Mouse (Mus musculus): ENCODE measurements around the gene Skor1.

The Skor1 gene

DNA sequence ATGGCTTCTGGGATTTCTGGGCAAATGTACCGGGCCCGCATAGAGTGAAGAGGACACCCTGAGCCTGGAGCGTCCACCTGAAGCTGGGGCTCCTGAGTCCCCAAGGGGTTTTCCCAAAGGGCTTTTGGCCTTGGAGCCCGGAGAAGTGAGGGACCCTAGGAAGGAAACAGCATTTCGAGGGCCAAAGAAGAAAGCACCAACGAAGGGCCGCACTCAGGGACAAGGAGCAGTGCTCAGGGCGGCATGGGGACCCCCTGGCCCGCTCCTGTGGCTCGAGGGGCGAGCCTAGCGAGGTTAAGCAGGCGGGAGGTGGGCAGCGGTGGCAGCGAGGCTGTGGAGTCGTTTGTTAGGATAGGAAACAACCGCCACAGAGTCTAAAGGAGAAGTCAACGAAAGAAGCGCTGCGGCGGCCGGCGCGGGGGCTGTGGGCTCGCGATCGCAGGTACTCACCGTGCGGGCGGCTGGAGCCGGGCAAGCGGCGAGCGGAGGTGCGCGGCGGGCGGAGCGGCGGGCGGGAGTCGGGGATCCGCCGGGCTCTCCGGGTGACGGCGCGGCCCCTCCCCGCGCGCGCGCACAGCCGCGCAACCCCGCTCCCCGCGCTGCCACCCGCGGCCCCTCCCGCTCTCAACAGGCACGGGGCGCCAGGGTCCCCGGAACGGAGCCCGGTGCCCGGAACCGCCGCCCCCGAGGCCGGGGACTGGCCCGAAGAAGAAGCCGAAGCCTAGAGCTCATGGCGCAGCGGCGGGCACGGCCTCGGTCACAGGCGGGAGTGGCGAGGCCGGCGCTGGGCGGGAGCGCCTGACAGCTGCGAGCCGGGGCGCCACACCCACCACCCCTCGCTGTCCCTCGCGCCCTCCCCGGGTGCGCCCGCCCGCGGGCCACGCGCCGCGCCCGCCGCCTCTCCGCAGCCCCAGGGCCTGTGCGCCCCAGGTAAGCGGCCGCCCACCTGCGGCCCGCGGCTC lies at the start of gene Skor1:
Gene Skor1 (minus strand): TSS at position 552 of the 962 bp plus-strand sequence.
- DNase-seq (ENCODE audit: low spot score in 2 of 2): no peak

DNA sequence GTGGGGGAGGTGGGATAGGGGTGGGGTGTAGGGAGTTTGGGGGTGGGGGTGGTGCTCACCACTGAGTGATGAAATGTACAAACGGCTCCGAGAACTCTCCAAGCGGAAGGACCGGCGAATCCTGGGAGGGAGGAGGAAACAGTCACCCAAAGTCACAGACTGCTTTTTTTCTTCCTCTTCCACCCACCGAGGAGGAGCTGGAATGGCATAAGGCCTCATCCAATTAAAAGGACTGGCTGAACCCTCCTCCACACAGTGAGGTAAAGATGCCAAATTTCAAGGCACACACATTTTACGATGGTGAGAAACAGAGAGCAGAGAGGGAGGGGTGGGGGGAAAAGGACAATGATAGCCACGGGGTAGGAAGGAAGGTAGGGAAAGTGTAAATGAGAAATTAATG lies 48.5 kb upstream of the Skor1 start:
- no peak for DNase-seq (ENCODE audit: low spot score in 2 of 2)

DNA sequence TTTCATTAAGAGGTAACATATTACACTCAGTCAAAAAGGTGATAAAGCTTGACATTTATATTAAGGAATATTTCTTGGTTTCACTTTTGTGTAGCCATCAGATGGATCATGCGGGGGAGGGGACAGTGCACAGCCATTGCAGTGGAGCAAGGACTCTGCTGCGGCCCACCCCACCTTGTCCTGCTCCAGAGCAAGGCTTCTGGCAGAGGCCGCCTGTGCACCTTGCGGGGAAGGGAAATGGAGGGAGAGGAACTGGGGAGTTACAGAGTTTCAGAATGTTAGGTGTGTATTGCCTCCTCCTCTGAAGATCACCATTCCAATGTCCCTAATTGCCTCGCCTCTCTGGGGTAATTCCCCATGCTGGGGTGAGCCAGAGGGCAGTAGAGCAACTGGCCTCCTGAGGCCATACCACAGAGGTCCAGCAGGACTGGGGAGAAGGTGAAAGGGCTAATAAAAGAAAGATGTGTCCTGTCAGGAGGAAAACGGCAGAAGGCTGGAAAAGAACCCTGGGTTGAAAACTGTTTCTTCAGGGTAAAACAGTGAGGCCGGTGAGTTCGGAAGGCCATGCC lies 47.4 kb upstream of the Skor1 start:
- DNase-seq (ENCODE audit: low spot score in 2 of 2): no peak

DNA sequence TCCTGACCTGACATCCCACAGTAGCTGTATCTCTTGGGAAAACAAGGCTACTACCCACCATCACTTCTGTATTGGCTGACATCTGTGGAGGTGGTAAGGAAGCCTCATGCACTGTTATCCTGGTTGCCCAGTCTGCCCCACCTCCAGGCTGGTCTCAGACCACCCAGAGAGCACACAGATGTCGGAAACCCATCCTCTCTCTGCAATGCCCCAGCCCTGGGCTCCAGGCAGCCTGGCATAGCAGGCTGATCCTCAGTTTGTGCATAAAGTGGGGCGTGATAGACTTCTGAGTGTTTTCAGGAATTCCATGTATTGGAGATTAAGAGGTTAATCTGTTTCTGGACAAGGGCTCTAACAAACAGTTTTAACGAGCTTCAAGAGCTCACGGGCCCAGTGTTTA lies 46.8 kb upstream of the Skor1 start:
- DNase-seq (ENCODE audit: low spot score in 2 of 2): no peak

DNA sequence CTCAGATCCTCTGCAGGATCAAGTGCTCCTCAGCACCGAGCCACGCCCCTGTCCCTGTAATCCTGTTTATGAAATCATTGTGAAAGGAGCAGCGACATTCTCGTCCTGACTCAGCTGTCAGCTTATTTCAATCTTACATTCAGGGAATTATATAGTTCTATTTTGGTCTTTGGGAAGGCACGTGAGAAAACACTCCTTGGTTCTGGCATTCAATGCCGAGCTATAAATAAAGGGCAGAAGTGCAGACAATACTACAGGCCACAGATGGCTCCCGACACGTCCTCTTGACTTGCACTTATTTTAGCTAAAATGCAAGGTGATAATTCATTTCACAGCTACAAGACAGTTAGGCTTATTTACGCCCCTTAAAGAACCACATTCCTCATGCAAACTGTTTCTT lies 46.0 kb upstream of the Skor1 start:
- DNase-seq (ENCODE audit: low spot score in 2 of 2): no peak

DNA sequence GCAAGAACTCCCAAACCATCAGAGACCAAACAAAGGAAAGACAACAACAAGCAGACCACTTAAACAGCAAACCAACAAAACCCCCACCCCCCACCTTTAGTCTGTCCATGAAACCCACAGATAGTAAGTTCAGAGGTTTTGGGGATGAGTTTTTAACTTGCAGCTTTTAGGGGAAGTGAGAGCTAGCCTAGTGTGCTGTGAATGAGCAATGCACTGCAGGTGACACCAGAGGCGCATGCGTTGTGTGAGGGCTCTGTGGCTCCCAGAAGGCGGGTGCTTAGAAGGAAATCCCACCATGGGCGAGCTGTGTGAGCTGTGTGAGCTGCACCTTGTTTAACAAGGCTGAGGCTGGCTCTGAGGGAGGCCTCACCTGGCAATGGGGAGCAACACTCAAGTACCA lies 44.0 kb upstream of the Skor1 start:
- DNase-seq (ENCODE audit: low spot score in 2 of 2): no peak

DNA sequence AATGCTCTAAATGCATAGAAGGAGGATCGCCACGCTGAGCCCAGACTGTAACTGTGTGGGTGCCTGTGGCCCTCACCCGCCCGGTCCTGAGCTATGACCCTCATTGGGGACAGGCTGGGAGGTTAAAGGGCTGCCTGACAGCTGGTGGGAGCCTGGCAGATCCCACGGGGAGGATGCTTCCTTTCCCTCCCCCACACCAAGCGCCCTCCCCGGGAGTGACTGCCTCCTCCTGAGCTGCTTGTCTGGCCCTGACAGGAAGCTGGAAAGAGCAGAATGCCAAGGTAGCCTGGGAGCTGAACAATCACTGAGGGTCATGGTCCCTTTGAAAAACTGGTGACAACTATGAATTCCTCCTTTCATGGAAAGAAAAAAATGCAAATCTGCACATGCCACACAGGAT lies 38.5 kb upstream of the Skor1 start:
- DNase-seq (ENCODE audit: low spot score in 2 of 2): no peak

DNA sequence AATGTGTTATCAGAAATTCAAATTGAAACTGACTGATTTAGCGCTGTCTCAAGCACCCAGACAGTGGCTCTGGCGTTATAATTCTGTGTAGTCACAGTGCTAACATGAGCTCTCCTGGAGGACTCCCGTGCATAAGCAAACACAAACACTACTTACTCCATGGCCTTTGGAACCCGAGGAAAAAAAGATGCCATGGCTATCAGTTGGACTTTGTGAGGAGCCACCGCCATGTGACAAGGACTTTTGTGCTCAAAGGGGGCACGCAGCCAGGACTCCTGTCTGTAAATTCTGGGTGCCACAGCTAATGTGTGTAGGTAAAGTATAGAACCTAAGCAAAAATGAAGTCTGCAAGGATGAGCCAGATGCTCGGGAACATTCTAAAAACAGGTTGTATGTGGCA lies 36.5 kb upstream of the Skor1 start:
- no peak for DNase-seq (ENCODE audit: low spot score in 2 of 2)

DNA sequence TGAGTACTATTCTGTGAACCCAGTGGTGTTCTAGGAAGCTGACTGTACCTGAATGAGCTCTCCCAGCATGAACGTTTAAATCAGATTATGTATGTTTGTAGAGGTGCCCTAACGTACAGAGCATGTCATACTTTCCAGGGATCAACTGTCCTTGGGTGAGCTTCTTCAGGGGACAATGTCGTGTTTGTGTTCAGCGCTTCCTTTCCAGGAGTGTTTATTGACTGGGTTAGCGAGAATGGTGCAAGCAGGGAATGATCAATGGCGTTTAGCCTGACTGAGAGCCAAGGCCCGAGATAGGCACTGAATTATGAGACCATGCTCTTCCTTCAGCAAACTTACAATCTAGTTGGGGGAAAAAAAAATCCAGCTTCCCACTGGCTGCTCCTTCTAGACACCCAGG lies 35.1 kb upstream of the Skor1 start:
- DNase-seq (ENCODE audit: low spot score in 2 of 2): no peak

DNA sequence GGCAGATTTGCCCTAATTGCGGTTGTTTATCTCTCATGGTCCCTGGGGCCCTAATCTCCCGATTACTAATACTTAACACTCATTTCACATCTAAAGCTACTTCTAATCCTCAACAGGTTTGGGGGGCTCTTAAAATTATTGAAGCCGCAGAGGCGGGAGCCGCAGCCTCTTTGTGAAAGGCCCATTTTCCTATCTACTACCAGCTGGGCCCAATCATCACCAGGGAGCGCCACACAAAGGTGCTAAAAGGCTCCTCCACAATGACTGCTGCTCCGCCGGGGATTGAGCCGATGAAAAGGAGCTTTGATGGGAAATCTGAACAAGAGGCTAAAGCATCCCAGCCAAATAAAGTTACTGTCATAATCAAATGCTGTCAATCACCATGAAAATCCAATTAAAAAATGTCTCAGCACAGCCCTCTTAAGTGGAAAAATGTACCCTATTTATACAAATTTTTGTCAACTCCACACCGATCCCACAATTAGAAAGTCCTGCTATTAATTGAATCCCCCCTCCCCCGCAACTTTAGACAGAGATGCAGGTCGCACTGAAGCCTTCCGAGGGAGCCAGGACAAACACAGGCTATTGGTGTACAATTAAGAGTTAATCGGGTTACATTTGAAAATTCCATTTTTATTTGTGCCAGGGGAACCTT lies 33.7 kb upstream of the Skor1 start:
- DNase-seq (ENCODE audit: low spot score in 2 of 2): no peak

DNA sequence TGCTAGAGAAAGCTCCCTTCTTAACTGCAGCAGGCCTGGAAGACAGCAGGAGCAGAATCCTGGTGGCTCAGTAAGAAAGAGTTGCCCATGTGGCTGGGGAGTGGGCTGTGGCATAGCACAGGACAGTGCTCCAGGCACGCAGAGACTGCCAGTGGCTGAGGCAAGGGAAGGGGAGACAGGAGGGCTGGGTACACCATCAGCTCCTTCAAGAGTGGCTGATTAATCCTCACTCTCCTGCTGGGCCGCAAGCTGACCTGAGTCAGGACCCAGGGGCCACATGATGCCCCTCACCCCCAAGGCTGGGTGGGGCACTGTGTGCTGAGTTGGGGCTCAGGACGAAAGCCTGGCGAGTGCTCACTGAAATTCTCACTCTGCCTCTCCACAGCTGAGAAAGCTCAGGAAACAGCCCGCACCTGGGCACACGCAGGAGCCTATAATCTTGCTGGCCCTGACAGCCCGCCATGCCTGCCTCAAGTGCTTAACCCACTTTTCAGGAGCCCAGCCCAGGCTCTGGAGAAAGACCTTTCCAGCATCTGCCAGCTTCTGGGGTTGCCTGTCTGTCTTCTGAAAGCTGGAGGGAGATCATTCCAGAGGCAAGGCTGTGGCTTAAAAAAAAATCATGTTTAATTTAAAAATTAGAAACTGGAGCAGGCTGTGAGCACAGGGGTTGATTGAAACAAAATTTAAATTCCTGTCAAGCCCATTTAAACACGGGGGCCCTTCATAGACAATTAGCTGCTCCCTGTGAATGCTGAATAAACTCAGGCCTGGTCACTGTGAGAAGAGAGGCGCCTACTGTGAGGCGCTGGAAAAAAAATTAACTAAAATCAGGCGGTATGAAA lies 32.8 kb upstream of the Skor1 start:
- no peak for DNase-seq (ENCODE audit: low spot score in 2 of 2)

DNA sequence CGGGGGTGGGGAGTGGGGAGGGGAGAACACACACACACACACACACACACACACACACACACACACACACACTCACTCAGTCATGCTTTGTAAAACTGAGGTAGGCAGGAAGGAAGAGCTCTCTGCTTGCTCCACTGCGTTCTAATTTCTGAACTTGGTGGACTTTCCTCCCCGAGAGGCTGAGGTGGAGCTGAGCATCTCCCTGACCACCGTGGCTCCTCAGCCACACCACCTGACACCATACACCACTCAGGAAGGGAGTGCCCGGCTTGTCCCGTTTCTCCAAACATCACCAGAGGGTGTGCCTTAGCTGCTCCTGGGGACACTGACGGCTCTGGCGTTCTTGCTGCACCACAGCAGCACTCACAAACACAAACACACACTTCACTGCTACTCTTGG lies 29.5 kb upstream of the Skor1 start:
- no peak for DNase-seq (ENCODE audit: low spot score in 2 of 2)

DNA sequence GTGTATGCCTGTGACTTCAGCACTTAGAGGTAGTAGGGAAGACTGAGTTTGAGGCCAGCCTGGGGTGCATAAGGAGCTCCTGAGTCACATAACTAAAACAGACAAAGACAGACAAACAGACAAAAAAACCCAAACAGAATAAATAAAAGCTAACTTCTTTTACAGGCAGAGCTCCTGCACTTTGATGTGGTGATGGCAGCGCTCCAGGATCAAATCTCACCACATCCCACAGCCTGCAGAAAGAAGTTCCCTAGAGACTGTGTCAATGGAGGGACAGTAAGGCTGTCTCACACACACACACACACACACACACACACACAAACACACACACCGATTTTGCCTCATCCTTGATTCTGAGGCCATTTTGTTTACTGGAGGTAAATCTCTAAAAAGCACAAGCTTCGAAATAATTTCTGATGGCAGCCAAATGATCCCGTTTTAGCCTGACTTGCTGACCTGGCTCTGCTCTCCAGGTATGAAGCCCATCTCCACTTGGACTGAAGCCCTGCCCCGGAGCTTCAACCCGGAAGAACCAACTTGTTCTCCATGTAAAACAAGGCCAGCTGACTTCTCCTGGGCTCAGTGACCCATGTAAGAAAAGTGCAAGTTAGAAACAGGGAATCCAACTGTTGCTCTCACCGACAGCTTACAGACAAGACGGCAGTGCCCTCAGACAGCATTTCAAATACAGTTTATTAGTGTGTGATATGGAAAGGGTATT lies 25.4 kb upstream of the Skor1 start:
- DNase-seq (ENCODE audit: low spot score in 2 of 2): no peak

DNA sequence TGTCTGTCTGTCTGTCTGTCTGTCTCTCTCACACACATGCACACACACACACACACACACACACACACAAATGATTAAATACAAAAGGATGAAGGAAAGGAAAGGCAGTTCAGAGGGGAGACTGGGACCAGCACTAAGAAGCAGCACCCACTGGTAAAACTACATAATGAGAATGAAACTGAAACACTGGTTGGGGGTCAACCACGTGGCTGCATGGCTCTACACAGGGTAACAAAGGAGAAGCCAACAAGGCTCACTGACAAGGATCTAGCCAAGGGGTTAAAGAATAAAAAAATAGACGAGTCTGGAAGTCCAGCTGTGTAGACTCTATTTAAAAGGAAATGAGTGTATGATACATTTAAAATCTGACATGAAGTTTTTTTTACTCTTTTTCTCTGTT lies 23.2 kb upstream of the Skor1 start:
- no peak for DNase-seq (ENCODE audit: low spot score in 2 of 2)

DNA sequence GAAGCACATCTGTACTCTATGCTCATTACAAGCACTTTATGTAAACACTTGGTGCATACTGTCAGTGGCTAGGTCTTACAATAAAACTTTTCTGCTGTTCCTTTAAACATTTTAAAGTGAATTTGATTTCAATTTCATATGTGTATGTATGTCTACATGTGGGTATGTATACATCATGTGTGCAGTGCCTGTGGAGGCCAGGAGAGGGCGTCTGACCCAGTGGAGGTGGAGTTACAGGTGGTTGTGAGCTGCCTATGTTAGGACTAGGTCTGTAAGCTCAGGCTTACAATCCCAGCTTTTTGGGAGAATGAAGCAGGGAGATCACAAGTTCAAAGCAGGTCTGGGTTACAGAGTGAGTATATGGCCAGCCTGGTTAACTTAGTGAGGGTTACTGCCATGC lies 20.4 kb upstream of the Skor1 start:
- no peak for DNase-seq (ENCODE audit: low spot score in 2 of 2)

DNA sequence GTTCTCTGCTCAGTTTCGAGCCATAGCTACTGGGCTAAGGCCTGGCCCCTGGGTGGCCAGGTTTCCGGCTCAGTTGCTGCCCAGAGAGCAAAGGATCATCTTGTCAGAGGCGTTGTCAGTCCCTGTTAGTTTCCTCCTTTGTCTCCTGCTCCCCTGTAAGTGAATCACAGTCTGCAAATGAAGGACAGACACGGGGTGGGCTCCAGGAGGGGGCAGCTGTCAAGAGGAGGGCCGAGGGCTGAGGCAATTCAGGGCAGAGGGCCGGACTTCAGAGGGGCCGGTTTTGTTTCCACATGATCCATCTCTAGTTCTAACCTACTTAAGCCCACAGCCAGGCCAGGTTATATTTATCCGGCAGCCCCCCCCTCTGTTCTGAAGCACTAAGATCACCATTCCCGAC lies 16.3 kb upstream of the Skor1 start:
- no peak for DNase-seq (ENCODE audit: low spot score in 2 of 2)

DNA sequence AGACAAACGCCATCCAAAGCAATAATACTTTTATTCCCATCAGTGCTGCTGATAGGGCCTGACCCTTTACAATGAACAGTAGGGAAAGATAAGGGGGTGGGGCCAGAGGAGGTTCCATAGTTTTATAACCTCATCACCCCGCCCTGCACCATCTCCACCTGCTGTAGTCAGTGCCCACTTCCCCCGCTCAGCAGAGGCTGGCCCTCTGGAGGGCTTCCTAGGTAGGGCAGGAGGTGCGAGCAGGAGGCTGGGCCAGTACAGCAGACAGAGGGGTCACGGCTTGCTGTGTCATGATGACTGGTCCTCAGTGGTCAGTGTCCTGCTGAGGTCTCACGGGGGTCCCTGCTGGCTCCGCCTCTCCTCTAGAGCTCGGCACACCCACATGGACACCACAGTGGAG lies 15.0 kb upstream of the Skor1 start:
- no peak for DNase-seq (ENCODE audit: low spot score in 2 of 2)

DNA sequence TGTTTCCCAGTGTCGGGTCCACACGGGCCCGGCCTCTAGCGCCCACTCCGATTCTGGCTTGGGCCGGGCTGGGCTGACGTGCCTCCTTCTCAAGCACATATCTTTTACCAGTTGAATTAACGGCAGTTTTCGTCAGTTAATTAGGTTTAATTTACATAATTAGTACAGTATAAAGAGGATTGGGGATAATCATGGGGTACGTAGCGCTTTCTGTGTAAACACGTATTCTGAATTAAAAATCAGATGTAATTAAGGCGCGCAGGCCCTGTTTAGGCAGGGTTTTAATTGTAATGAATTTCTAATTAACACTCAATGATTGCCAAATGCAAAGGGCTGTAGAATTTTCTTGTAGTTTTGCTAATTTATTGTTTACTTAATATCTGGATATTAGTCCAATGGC lies 3.2 kb upstream of the Skor1 start:
- no peak for DNase-seq (ENCODE audit: low spot score in 2 of 2)

DNA sequence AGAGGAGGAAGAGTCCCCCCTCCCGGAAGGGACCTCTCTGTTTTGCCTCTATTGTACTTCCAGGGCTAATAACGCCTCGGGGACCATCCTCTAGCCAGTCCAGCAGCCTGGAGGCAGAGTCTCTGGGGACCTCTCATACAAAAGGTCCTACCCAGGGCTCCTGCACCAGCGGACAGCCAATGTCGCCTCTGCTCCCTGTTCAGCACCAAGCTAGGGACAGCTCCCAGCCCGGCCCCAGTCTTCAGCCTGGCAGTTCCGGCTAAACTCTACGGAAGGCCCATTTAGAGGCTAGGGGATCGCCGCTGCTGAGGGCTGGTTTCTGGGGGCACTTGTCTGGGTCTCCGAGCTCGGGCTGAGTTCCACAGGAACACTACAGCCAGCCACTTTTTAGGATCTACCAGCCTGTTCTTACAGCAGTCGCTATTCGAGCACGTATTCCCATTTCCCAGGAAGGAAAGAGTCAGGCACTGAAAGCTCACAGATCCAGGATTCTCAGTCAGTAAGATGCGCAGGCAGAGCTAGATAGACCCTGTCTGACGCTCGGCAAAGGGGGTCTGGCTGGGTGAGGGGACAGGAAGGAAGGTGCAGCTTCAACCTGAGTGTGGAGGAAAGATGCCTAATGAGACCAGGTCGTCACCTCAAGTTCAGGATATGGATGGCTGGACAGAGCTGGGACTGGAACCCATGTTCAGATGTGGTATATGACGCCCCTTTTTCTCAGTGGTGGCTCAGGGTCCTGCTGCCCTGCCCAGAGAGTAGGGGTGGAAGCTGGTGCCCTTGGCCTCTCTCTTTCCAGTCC lies 2.5 kb upstream of the Skor1 start:
- no peak for DNase-seq (ENCODE audit: low spot score in 2 of 2)

DNA sequence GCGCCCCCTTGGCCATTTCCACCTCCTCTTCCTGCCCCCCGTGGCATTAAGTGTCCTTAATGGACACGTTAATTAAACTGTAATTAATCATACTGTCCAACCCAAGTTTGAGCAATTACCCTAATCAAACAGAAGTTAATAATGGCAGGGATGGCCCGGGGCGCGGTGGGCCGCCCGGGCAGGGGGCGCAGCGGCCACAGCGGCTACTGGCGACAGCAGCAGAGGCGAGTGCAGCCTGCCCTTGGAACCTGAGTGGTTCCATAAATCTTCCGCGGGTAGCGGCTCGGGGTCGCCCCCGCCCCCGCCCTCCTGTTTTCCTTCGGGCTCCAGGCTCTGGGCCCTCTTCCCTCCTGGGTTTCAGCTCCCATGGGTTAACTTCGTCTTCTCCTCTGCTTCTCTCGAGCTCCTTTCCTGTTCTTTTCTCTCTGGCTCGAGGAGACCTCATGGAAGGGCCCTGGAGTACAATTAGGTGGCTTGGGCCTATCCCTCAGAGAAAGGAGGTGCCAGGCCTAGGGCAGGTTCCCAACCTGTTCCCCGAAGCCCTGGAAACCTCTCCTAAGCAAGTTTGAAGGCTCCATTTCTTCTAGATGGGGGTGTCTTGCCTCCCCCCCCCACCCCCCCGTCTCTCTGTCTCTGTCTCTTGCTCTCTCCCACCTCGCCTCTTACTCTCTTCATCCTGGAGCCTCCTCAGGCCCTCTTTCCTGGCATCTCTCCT lies 1.5 kb upstream of the Skor1 start:
- no peak for DNase-seq (ENCODE audit: low spot score in 2 of 2)

All from natural killer cell, adult 2 months (primary cell).